Mouse (Mus musculus) bone marrow macrophage, adult 2 months (primary cell): Measurements from ENCODE around the gene Gm5134.

Source experiments
- CTCF ChIP-seq: IDR thresholded peaks from 2 replicates; pipeline ENCODE4 v1.5.1; 2012; ENCODE audit warnings: low read depth, mild to moderate bottlenecking, low read length, moderate library complexity
- POLR2A ChIP-seq: IDR thresholded peaks from 2 replicates; pipeline ENCODE4 v1.6.1; 2012; ENCODE audit warnings: mild to moderate bottlenecking, low read depth, low read length, borderline replicate concordance

DNA sequence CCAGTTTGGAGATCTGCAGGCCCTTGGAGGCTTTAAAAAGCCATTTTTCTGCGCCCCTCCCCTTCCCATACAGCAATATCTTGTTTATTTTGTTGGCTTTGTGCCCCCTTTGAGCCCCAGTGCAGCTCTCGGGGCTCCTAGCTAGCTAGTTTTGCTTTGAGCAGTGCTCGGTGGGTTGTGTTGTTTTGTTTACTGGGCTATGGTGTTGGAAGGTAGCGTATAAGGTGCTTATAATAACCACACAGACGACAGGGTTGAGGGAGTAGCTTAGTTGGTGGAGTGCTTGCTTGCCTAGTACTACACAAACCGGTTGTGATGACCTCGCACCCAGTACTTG is 78.8 kb downstream of the Gm5134 start:
- TF ChIP-seq CTCF: no peak
- TF ChIP-seq POLR2A: no peak
